In genomic region chr8:83922727-83923126, GRCm38 (mm10) we compare ENCODE assay signal across 23 mouse cellular contexts.
"Had no signal": no experiment of that assay in that cellular context is flagged by ENCODE, and none has a peak within 500 bp of the region (broad histone marks: within the 10 kb centered on the region; RNA-seq: fewer than 3 reads in every experiment).

No protein-coding gene starts in this region.

- ATAC-seq: hindbrain, embryonic 16.5 days; inflammation-experienced regulatory T-cells, adult 6 months; intestine, embryonic 15.5 days; intestine, postnatal 0 days; liver, postnatal 0 days had no signal

- DNase-seq: gastrocnemius, postnatal 14 days; heart, adult 18-20 months; heart, postnatal 10 days; heart, postnatal 4 days; kidney, postnatal 10 days; liver; liver, embryonic 13.5 days; liver, postnatal 0 days had no signal

- H3K36me3 ChIP-seq: liver, embryonic 15.5 days had no signal

- H3K27ac ChIP-seq: heart, embryonic 10.5 days; hindbrain, embryonic 10.5 days; hindbrain, embryonic 12.5 days; hindbrain, embryonic 14.5 days; intestine, embryonic 15.5 days; layer of hippocampus, adult 2 months; left cerebral cortex, adult 2 months; limb, embryonic 10.5 days; limb, embryonic 12.5 days; liver, embryonic 13.5 days; liver, embryonic 15.5 days had no signal

- H3K9me3 ChIP-seq: heart, embryonic 10.5 days; heart, embryonic 12.5 days; hindbrain, embryonic 10.5 days; hindbrain, embryonic 12.5 days; intestine, embryonic 15.5 days; limb, embryonic 10.5 days; limb, embryonic 12.5 days; liver, embryonic 13.5 days; liver, embryonic 15.5 days had no signal

- H3K4me3 ChIP-seq: heart, embryonic 10.5 days; heart, embryonic 12.5 days; hindbrain, embryonic 10.5 days; hindbrain, embryonic 12.5 days; intestine, embryonic 15.5 days; layer of hippocampus, adult 2 months; left cerebral cortex, adult 2 months; limb, embryonic 10.5 days; limb, embryonic 12.5 days; liver, embryonic 13.5 days; liver, embryonic 15.5 days had no signal

- H3K27me3 ChIP-seq: heart, embryonic 12.5 days; hindbrain, embryonic 12.5 days; intestine, embryonic 15.5 days; limb, embryonic 12.5 days; liver, embryonic 13.5 days; liver, embryonic 15.5 days had no signal

- H3K4me2 ChIP-seq: heart, embryonic 12.5 days; hindbrain, embryonic 12.5 days; hindbrain, embryonic 14.5 days; intestine, embryonic 15.5 days; limb, embryonic 12.5 days; liver, embryonic 11.5 days; liver, embryonic 13.5 days; liver, embryonic 15.5 days had no signal

- H3K9ac ChIP-seq: heart, embryonic 12.5 days; hindbrain, embryonic 12.5 days; hindbrain, embryonic 14.5 days; intestine, embryonic 15.5 days; limb, embryonic 12.5 days; liver, embryonic 13.5 days; liver, embryonic 15.5 days; liver, postnatal 0 days had no signal

- H3K4me1 ChIP-seq: heart, embryonic 12.5 days; hindbrain, embryonic 12.5 days; intestine, embryonic 15.5 days; limb, embryonic 12.5 days had no signal
